Mouse (Mus musculus) adrenal gland, adult 18-20 months (tissue): ENCODE results near the gene Atp6v0c. TPM values are rescaled to one million over a fixed set of nuclear protein-coding genes. Genes with fewer than 3 reads are reported as not detected.
"Not testable (repeated sequence)": the region's sequence is repeated elsewhere in the genome, so short reads cannot be mapped to it uniquely, and the experiment has no call there.

Experiments
- DNase-seq, 2 experiments: peaks; one replicate each; pipeline ENCODE4 v3.0.0; 2021 to 2022; ENCODE audit warnings: low spot score in 2 of 2
- total RNA-seq, 2 experiments: library from RNA; stranded (reverse); gene quantifications; 1 replicate in 1 of 2; 2 replicates in 1 of 2; pipeline ENCODE4 v1.2.3; 2021

The Atp6v0c gene
- total RNA-seq, 2 experiments from 2014 or later: 434 to 484 TPM

GRCm38 (mm10) chr17:24157526-24157925 lies 12.0 kb downstream of the Atp6v0c start:
- no peak for DNase-seq

GRCm38 (mm10) chr17:24157121-24157520 lies 12.4 kb downstream of the Atp6v0c start:
- no peak for DNase-seq

GRCm38 (mm10) chr17:24156394-24156793 lies 13.1 kb downstream of the Atp6v0c start:
- DNase-seq: no peak

- no peak for DNase-seq
Observed at GRCm38 (mm10) chr17:24155742-24156141, 13.8 kb downstream of the Atp6v0c start.

- DNase-seq: no peak
Observed at GRCm38 (mm10) chr17:24154463-24154862, 15.0 kb downstream of the Atp6v0c start.

GRCm38 (mm10) chr17:24151890-24152563 lies 17.5 kb downstream of the Atp6v0c start:
- DNase-seq: peak; percentile 75 to 80

GRCm38 (mm10) chr17:24151382-24151781 lies 18.1 kb downstream of the Atp6v0c start:
- no peak for DNase-seq

- DNase-seq: no peak
Observed at GRCm38 (mm10) chr17:24150824-24151223, 18.7 kb downstream of the Atp6v0c start, which contains the start of gene Pdpk1. TSS of gene Pdpk1 (minus strand) at chr17:24150924.

- no peak for DNase-seq
Observed at GRCm38 (mm10) chr17:24149421-24149820, 20.1 kb downstream of the Atp6v0c start.

GRCm38 (mm10) chr17:24142897-24143296 lies 26.6 kb downstream of the Atp6v0c start:
- no peak for DNase-seq

GRCm38 (mm10) chr17:24141425-24141920 lies 28.0 kb downstream of the Atp6v0c start:
- peak; percentile 93 to 95 for DNase-seq

- DNase-seq: no peak
Observed at GRCm38 (mm10) chr17:24140845-24141424, 28.6 kb downstream of the Atp6v0c start.

GRCm38 (mm10) chr17:24139968-24140367 lies 29.5 kb downstream of the Atp6v0c start:
- no peak for DNase-seq

- no peak for DNase-seq
Observed at GRCm38 (mm10) chr17:24139256-24139655, 30.2 kb downstream of the Atp6v0c start.

- no peak for DNase-seq
Observed at GRCm38 (mm10) chr17:24137226-24137880, 32.1 kb downstream of the Atp6v0c start.

GRCm38 (mm10) chr17:24134062-24134461 lies 35.4 kb downstream of the Atp6v0c start:
- DNase-seq: no peak

- DNase-seq: not testable (repeated sequence)
Observed at GRCm38 (mm10) chr17:24132919-24133318, 36.6 kb downstream of the Atp6v0c start.

- DNase-seq: no peak
Observed at GRCm38 (mm10) chr17:24131570-24131969, 37.9 kb downstream of the Atp6v0c start.

GRCm38 (mm10) chr17:24129246-24129645 lies 40.3 kb downstream of the Atp6v0c start:
- not testable (repeated sequence) for DNase-seq

GRCm38 (mm10) chr17:24127592-24127991 lies 41.9 kb downstream of the Atp6v0c start:
- no peak for DNase-seq

GRCm38 (mm10) chr17:24126801-24127200 lies 42.7 kb downstream of the Atp6v0c start:
- no peak for DNase-seq

GRCm38 (mm10) chr17:24119446-24119845 lies 50.1 kb downstream of the Atp6v0c start:
- DNase-seq: no peak
